Mouse (Mus musculus): Measurements from ENCODE around the gene 1810010D01Rik. TPM values are rescaled to one million over a fixed set of nuclear protein-coding genes. Genes with fewer than 3 reads are reported as not detected.

Gene 1810010D01Rik
- polyA plus RNA-seq, 1 experiment, result 0.38 TPM

- DNase-seq (ENCODE audit: low read depth), result no peak
These were observed 30.9 kb downstream of the 1810010D01Rik start for GRCm38 (mm10) chr7:145176750-145177589.

DNA sequence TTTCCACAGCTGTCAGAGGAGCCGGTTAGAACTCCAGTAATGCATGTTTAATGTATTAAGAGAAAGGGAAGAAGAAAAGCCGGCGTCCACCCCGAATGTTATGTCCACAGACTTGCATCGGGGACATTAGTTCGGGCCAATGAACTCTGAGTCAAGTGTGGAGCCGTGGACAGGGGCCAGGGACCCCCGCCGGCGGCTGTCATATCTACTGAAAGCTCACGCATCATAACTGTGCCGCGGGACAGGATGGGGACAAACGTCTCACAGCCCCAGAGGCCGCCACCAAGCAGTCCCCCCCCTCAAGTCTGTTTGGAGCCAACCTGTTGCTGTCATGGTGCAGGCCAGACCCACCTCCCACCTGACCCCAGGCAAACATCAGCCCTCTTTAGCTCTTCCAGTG is 34.4 kb downstream of the 1810010D01Rik start:
- DNase-seq (ENCODE audit: low read depth), result no peak

GRCm38 (mm10) chr7:145173116-145173515 is 34.8 kb downstream of the 1810010D01Rik start:
- no peak for DNase-seq (ENCODE audit: low read depth)

GRCm38 (mm10) chr7:145169703-145170102 is 38.2 kb downstream of the 1810010D01Rik start:
- no peak for DNase-seq (ENCODE audit: low read depth)

DNA sequence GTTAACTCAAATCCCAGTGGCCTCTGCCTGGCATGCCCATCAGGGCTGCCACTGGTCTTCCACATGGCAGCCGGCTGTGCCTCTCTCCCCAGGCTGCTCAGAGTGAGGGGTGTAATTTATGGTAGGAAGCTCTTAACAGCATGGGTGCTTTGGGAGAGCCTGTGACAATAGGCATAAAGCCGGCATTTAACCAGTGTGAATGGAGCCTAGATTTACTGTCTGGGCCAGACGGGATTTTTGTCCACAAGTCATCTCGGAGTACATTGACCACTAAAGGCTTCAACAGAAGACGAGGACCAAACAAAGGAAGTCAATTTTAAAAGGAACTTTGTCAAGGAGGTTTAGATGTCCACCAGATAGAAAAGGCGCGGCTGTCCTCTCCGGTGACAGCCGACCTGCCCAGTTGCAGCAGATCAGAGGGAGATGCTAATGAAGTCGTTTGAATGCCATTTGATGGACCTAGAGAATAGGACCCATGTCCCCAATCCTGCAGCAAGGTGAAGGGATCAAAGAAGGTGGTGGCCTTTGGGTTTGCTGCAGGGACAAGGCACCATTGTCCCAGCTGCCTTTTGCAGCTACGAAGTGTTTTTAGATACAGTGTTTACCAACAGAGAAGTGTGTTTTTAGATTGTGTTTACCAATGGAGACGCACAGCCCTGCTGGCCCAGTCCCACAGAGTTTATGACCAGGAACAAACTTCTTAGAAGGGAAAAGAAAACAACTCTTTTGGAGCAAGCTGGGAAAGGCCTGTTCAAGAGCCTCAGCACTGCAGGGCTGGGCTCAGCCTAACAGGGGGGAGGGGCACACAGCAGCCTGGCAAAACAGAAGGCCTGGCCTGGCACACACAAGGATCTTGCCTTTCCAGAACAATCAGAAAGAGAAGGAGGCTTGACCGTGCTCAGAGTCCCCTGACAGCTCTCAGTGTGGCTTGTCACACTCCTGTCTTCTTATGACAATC is 48.4 kb downstream of the 1810010D01Rik start:
- DNase-seq (ENCODE audit: low read depth), result no peak

Other genes starting within 250 kb of the 1810010D01Rik start
- gene Tpcn2, start 75.9 kb upstream of the 1810010D01Rik start, polyA plus RNA-seq (2012; rRNA removed), result 15.9 and 23.1 TPM in 2 replicates
- gene Mrgprf, start 92.7 kb upstream of the 1810010D01Rik start, polyA plus RNA-seq (2012; rRNA removed), result 15.5 and 24.3 TPM in 2 replicates
- gene Mrgprd, start 106.7 kb upstream of the 1810010D01Rik start, polyA plus RNA-seq (2012; rRNA removed), result not detected in 2 replicates

All from gonadal fat pad, adult 2 months (tissue).